Mouse (Mus musculus) retina, postnatal 7 days (tissue): ENCODE measurements at regions not wholly inside any gene's neighbourhood (a gene's known extent, or its start where the extent isn't known, plus 50 kb on each side); places are given as distances from the start of the nearest gene placed in this dataset.
A peak's percentile ranks its signal among the peaks of the same experiment; 100 is the strongest.
"Not testable (repeated sequence)": the region's sequence is repeated elsewhere in the genome, so short reads cannot be mapped to it uniquely, and the experiment has no call there.

Source experiments
- DNase-seq: peaks from one replicate; pipeline ENCODE4 v3.0.0-alpha.2; 2012; ENCODE audit warnings: low read depth, low spot score

- DNase-seq = no peak
Measured at GRCm38 (mm10) chr4:105633789-105634188, 155.9 kb upstream of the Gm12728 start.

- DNase-seq = no peak
Measured at GRCm38 (mm10) chr4:105640793-105641192, 148.9 kb upstream of the Gm12728 start.

- no peak for DNase-seq
Measured at GRCm38 (mm10) chr4:105641582-105641981, 148.1 kb upstream of the Gm12728 start.

- peak; percentile 29 for DNase-seq
Measured at GRCm38 (mm10) chr4:105648820-105649446, 140.7 kb upstream of the Gm12728 start.

GRCm38 (mm10) chr4:105649447-105649833, 140.2 kb upstream of the Gm12728 start:
- DNase-seq = no peak

- no peak for DNase-seq
Measured at GRCm38 (mm10) chr4:105656071-105656655, 133.5 kb upstream of the Gm12728 start.

- DNase-seq = no peak
Measured at GRCm38 (mm10) chr4:105658581-105658980, 131.1 kb upstream of the Gm12728 start.

- no peak for DNase-seq
Measured at GRCm38 (mm10) chr4:105676690-105677089, 113.0 kb upstream of the Gm12728 start.

GRCm38 (mm10) chr4:105690716-105691115, 99.0 kb upstream of the Gm12728 start:
- DNase-seq = no peak

GRCm38 (mm10) chr4:105692380-105692779, 97.3 kb upstream of the Gm12728 start:
- DNase-seq = no peak

GRCm38 (mm10) chr4:105695895-105696294, 93.8 kb upstream of the Gm12728 start:
- DNase-seq = no peak

GRCm38 (mm10) chr4:105697123-105697522, 92.5 kb upstream of the Gm12728 start:
- DNase-seq = no peak

GRCm38 (mm10) chr4:105702036-105702435, 87.6 kb upstream of the Gm12728 start:
- DNase-seq = no peak

- DNase-seq = no peak
Measured at GRCm38 (mm10) chr4:105703408-105703807, 86.3 kb upstream of the Gm12728 start.

- DNase-seq = no peak
Measured at GRCm38 (mm10) chr4:105704271-105704670, 85.4 kb upstream of the Gm12728 start.

- DNase-seq = no peak
Measured at GRCm38 (mm10) chr4:105705996-105706395, 83.7 kb upstream of the Gm12728 start.

GRCm38 (mm10) chr4:105708080-105708796, 81.4 kb upstream of the Gm12728 start:
- no peak for DNase-seq

GRCm38 (mm10) chr4:105713956-105714355, 75.7 kb upstream of the Gm12728 start:
- DNase-seq = no peak

GRCm38 (mm10) chr4:105718080-105718479, 71.6 kb upstream of the Gm12728 start:
- DNase-seq = no peak

- no peak for DNase-seq
Measured at GRCm38 (mm10) chr4:105728696-105729095, 61.0 kb upstream of the Gm12728 start.

GRCm38 (mm10) chr4:105730900-105731299, 58.8 kb upstream of the Gm12728 start:
- DNase-seq = no peak

- not testable (repeated sequence) for DNase-seq
Measured at GRCm38 (mm10) chr4:105735116-105735515, 54.6 kb upstream of the Gm12728 start.
